Mouse (Mus musculus): ENCODE measurements around the gene Mfsd4a.

Gene Mfsd4a

DNA sequence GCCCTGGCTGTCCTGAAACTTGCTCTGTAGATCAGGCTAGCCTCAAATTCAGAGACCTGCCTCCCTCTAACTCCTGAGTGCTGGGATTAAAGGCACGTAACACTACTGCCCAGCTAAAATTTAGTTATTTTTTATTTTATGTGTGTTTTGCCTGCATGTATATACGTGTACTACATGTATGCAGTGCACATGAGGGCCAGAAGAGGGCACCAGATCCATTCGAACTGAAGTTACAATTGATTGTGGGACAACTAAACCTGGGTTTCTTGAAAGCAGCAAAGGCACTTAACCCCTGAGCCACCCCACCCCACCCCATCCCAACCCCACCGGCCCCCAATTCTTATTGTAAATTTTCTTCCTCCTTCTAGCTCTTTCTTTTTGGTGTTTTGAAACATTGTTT, 72.8 kb downstream of the Mfsd4a start:
- in situ Hi-C loops (cut with MboI, MseI): loop anchor here (5.0 to 10.0 kb wide), 3 partner anchors 47 to 162 kb away; no protein-coding TSS in a partner anchor

DNA sequence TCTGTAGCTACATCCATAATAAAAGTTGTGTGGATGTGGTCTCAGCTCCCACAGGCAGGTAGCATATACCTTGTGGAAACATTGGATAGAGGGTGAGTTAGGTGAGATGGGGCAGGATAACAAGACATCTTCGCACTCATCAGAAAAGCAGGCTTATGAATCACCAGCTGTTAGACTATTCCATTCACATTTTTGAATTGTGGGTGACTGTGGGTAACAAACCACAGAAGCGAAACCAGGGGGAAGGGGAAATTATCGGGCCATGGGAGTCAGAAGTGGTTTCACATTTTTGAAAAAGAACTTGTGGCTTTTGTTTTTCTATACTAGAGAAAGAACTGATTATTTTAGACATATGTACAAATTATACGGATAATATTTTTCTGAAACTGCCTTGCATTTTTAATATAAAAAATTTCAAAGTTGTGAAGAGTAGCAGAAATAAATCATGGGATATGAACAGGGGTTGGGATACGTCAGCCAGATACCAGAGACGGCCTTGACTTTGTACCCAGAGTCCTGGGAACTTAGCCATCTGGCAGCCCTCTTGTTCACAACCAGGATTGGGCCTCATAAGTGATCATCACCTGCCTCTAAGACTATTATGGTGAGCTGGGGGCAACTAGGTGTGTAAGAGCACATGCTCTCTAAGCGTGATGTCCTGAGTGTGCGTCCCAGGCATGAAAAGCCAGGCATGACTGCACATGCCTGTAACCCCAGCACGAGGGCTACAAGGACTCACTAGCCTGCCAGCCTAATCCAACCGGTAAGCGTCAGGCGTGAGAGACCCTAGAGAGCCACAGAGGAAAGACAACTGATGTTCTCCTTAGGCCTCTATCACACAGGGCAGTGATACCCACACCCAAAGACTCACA, 74.5 kb downstream of the Mfsd4a start:
- in situ Hi-C loops (cut with MboI, MseI): loop anchor here (10.0 kb wide), 1 partner anchor 111 kb away; no protein-coding TSS in a partner anchor

DNA sequence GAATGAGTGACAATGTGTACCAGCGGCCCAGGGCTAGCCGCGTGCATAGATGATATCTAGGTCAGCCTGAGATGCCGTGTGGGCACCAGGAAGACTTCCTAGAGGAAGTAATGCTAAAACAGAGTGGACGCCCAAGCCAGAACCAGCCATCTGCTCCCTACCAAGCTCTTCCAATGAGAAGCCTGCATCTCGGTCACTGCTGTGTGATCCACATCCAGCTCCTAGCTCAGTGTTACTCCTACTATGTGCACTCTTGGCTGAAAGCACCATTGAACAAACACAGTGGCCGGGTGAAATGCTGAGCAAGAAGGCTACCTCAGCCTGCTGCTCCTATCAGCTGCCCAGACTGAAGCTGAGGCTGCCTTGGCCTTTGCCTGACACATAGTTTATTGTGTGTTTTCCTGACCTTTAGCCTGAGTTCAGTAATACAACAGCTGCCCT, 75.3 kb downstream of the Mfsd4a start:
- in situ Hi-C loops (cut with MboI, MseI): loop anchor here (10.0 kb wide), 1 partner anchor 112 kb away; no protein-coding TSS in a partner anchor

DNA sequence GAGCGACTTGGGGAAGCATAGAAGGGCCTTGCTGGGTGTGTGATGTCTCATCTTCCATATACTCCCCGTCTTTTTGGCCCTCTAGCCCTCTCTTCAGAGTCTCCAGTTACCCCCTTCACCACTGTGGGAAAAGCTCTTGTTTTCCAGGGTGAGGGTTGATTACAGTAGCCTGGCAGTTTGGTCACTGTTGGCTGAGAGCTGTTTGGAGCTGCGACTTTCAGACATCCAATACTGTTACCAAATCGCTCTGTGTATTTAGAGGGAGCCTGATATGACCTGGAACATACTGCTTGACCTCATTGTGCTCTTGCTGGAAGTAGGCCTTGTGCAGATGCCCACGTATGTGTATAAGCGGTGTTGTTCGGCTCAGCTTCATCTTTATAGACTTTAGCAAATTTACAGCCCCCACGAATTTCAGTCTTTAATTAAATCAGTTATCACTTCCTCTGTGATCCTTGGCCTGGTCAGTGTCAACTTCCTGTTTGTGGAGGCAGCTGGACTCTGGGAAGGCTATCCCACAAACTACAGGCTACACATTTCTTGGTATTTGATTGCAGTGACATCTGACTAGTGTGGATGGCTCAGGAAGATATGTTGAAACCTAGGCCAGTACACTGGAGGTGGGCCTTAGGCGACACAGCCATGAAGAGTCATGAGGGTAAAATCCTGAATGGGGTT, 77.6 kb downstream of the Mfsd4a start:
- in situ Hi-C loops (cut with MboI, MseI): loop anchor here (10.0 kb wide), 1 partner anchor 115 kb away; no protein-coding TSS in a partner anchor

DNA sequence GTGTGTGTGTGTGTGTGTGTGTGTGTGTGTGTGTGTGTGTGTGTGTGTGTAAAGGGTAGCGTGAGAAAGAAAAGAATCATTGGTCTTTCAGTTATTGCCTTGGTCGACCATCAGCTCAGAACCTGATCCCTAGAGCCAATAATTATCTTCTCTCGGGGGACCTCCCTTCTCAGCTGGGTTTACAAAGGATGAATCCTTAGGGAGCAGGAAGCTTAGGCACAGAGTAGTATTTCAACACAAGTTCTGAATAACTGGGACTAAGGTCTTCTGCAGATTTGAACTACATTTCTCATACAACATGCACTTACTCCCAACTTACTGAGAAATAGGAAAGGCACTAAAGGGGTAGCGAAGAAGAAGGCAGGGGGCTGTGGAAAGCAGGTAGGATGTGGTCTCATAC, 78.4 kb downstream of the Mfsd4a start:
- in situ Hi-C loops (cut with MboI, MseI): no loop called here

DNA sequence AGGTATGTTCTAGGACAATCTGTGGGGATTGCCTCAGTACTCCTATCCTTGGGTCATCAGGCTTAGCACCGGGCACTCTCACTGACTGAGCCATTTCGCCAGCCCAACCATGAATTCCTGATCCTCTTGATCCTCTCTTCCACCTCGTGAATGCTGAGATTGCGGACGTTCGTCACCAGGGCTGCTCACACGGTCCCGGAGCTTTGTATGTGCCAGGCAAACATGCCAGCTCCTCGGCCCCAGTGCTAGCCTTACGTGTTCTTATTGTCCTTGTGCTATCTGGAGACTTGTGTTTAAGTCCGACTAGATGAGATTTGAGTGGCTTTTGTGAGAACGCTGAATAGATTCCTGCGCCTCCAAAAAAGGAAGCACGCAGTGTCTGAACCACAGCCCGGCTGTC, 80.4 kb downstream of the Mfsd4a start:
- in situ Hi-C loops (cut with MboI, MseI): no loop called here

DNA sequence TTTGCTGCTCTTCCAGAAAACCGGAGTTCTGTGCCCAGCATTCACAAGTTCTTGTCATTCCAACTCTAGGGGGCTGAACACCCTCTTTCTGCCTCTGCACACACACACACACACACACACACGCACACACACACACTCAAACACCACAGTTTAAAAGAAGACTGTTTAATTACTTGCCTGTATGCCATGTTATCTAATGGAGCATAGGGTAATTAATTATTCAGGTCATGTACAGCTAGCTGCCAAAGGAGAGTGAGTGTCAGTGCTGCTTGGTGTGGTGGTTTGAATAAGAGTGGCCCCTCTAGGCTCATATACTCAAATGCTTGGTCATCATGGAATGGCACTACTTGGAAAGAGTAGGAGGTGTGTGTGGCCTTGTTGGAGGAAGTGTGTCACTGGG, 84.1 kb downstream of the Mfsd4a start:
- in situ Hi-C loops (cut with MboI, MseI): no loop called here

DNA sequence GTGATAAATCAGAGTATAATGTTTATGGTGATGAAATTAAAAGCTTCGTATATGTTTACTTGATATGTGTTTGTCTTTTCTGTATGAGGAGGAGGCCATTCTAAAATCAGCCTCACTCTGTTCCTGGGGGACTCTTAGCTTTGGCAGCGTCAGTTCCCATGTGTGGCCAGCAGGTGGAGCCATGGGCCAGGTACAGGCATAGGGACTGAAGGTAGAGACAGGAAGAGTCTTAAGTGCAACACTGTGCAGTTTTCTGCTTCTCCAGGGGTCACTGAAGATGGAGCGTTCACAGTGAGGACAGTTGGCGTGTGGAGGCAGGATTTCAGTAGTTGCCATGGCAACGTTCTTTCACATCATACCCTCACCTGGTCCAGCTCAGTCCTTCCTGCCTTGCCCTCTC, 85.0 kb downstream of the Mfsd4a start:
- in situ Hi-C loops (cut with MboI, MseI): no loop called here

DNA sequence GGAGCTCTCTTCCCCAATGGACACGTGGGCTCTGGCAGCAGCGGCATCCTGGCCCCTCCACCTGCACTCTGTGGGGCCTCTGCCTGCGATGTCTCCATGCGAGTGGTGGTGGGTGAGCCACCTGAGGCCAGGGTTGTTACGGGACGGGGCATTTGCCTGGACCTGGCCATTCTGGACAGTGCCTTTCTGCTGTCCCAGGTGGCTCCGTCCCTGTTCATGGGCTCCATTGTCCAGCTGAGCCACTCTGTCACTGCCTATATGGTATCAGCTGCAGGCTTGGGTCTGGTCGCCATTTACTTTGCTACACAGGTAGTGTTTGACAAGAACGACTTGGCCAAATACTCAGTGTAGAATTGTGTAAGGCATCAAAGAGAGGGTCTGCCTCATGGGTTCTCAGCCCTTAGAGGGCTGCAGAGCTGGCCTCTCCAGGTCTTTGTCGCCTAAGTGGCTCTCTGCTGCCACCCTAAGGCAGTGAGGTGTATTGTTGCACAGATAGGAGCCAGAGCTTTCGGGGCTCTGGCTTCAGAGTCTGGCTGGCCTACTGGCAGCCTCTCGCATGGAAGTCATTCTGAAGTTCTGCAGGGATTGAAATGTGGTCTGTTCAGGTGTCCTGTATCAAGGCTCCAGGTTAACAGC, 86.4 kb downstream of the Mfsd4a start:
- in situ Hi-C loops (cut with MboI, MseI): no loop called here

DNA sequence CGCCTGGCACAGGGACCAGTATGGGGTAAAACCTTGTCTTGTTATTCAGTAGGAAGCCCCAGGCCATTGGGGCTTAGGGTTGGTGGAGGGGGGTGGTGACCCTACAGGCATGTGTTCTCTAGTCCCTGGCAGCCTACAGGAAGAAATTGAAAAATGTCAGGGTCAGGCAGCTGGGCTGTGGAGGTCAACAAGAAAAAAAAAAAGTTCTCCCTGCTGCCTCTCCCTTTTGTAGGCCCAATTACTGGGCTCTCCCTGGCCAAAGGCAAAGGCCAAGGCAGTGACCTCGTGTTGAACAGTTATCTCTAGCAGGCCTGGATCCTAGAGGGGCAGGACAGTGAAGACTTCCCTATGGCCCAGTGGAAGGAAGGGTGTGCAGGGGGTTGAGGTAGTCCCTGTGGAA, 87.4 kb downstream of the Mfsd4a start:
- in situ Hi-C loops (cut with MboI, MseI): no loop called here

DNA sequence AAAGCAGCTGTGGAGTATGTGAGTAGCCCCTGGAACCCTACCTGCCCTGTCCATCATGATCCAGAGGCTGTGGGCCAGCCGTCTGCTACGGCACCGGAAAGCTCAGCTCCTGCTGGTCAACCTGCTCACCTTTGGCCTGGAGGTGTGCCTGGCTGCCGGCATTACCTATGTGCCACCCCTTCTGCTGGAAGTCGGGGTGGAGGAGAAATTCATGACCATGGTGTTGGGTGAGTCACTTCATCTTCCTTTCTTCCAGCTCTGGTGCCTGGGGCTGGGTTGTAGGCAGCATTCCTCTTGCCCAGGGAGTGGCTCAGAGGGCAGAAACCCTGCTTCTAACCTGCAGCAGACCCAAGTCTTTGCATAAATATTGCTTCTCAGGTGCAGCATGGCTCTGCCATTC, 91.0 kb downstream of the Mfsd4a start:
- in situ Hi-C loops (cut with MboI, MseI): loop anchor here (5.0 kb wide), 2 partner anchors 70 to 140 kb away; no protein-coding TSS in a partner anchor

DNA sequence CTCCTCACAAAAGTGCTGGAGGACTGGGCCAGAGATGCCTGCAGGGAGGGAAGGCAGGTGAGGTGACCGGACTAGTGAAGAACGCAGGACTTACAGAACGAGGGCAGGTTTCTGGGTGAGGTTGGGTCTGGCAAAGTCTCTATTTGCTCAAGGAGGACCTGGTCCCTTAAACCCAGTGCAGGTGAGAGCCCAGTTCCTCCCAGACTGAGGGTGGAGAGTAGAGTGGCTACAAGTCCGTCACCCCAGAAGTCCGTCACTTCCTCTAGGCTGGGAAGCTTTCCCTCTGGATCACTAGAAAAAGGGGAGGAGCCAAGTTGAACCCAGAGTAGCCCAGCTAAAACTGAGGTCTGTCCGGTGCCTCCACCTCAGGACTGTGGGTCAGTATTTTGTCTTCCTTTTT, 93.9 kb downstream of the Mfsd4a start:
- in situ Hi-C loops (cut with MboI, MseI): no loop called here
